Mouse (Mus musculus) forelimb bud, embryonic 11.5 days (tissue): ENCODE data around the gene Pfdn4.

Experiments
- DNase-seq: peaks from one replicate; pipeline ENCODE4 v3.0.0-alpha.2; 2012; ENCODE audit warnings: low read depth, low spot score

Pfdn4 gene

GRCm38 (mm10) chr2:170549146-170549545, 52.9 kb downstream of the Pfdn4 start:
- no peak for DNase-seq

- no peak for DNase-seq
Measured at GRCm38 (mm10) chr2:170550240-170550639, 54.0 kb downstream of the Pfdn4 start.

- no peak for DNase-seq
Measured at GRCm38 (mm10) chr2:170552088-170552487, 55.9 kb downstream of the Pfdn4 start.

- no peak for DNase-seq
Measured at GRCm38 (mm10) chr2:170563956-170564855, 68.0 kb downstream of the Pfdn4 start.

- no peak for DNase-seq
Measured at GRCm38 (mm10) chr2:170564995-170565394, 68.8 kb downstream of the Pfdn4 start.
